Mouse (Mus musculus): Measurements from ENCODE around the gene Ntrk1.

DNA sequence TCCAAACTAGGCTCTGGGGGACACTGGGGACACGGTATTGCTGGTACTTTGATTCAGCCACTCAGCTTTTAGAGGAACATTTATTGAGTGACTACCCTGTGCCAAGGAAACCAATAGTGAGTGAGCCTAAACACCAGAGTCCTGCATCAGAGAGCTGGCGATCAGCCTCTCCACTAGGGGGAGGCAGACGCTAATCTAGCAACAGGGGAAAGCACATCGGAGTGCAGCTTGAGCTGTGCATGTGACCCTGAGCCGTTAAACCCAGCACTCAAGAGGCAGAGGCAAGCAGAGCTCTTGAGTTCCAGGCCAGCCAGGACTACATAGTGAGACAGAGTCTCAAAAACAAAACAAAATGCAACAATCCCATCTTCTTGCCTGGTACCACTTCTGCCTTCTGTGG lies 45.9 kb downstream of the Ntrk1 start:
- peak; percentile 84 for TF ChIP-seq CTCF (IDR thresholded peaks at IDR 0.05)
- 0 out of 2 replicates have a peak, but pooled peaks have one; percentile 35 for TF ChIP-seq EP300 (IDR thresholded peaks at IDR 0.05; ENCODE audit: insufficient read depth, low read depth, low read length)

Measured in heart, adult 2 months (tissue).